Mouse (Mus musculus) thymus, postnatal 0 days (tissue): ENCODE results near the gene Gm4924. TPM values are rescaled to one million over a fixed set of nuclear protein-coding genes. Genes with fewer than 3 reads are reported as not detected.

Experiments used
- DNase-seq: peaks from one replicate; pipeline ENCODE4 v3.0.0-alpha.2; 2015; ENCODE audit warnings: low spot score
- polyA plus RNA-seq: library from polyadenylated mRNA; unstranded; fragments of >200 nt; fragmentation: Nextera tagmentation; extraction: Ambion mirVana; gene quantifications from 2 replicates; pipeline ENCODE4 v1.2.1, GENCODE M21; 2015

The Gm4924 gene
- polyA plus RNA-seq: 4.0 and 4.3 TPM in 2 replicates

DNA sequence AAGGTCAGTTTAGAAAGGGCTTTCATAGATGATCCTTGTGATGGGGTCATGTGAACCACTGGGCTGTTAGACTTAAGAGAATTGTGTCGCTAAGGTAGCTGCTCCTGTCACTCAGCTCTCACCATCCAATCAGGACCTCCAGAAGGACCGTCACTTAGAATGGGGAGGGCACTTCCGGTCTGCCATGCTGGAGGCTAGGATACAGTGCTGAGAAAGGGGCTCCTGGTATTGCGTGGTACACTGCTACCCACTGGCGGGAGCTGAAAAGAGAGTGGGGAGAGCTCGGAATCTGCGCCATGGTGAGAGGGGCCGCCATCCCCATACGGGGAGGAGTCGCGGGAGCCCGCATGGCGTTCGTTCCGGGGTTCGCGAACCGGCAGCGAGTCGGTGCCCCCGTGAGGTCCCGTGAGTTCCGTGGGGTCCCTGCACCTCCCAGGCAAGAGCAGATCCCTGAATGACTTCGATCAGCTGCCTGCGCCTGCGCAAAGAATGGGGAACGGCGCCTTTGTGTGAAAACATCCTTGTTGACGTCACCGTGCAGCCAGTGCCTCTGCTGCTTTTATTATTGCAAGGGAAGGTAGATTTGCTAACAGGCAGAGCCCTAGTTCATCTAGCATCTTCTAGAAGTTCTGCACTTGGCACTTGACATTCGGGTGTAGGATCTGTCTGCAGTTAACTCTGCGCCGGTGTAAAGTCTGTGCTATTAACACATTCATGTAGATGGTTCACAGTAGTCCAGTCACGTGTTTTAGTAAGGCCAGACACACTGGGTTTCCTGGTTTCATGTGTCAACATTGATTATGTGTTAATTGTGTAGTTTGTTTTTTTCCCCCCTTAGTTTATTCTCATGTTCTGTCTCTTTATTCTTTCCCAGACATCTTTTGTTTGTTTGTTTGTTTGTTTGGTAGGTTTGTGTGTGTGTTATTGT is at the start of gene Gm4924:
Gm4924 (plus strand) TSS at position 173 of the 928 bp plus-strand sequence.
- peak; percentile 90 for DNase-seq

GRCm38 (mm10) chr10:82316482-82316881 is 37.6 kb upstream of the Gm4924 start, which contains the start of gene 4932415D10Rik:
Gene 4932415D10Rik (minus strand): TSS chr10:82316582.
- no peak for DNase-seq

- no peak for DNase-seq
Measured at GRCm38 (mm10) chr10:82320134-82320533, 33.9 kb upstream of the Gm4924 start.

DNA sequence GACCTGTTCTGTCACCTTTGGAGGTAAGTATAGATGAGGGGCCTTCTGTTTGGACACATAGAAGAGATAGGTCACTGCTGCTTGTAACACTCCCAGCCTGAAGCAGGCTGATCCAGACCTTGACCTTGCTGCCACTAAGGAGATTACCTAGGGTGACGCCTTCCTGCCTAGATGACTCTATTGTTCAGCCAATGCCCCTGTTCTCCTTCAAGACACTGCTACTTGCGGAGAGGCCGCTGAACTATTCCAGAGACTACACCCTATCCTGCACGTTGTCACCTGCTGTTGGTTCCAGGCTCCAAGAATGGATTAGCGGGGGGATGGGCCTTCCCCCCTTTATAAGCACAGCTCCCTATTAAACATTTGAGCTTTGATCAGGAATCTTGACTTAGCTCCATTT is 24.2 kb upstream of the Gm4924 start:
- no peak for DNase-seq

- DNase-seq: no peak
Measured at GRCm38 (mm10) chr10:82355401-82355800, 1.3 kb downstream of the Gm4924 start.

- no peak for DNase-seq
Measured at GRCm38 (mm10) chr10:82361911-82362310, 7.9 kb downstream of the Gm4924 start.

DNA sequence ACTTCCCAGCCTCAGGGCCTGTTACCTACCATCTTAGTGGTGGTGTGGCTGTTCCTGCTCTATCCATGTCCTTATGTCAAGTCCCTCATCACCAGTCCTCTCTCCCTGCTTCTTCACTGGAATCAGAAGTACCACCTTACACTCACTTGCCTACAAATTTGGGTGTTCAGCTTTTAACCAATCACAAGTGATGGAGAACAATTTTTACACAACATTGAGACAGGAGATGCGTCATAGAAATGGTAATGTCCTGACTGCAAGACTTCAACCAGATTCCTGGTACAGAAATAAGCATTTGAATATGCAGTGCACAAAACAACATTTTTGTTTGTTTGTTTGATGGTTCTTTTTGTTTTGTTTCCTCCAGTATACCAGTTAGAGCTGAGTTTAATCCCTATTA is 28.9 kb downstream of the Gm4924 start:
- no peak for DNase-seq

DNA sequence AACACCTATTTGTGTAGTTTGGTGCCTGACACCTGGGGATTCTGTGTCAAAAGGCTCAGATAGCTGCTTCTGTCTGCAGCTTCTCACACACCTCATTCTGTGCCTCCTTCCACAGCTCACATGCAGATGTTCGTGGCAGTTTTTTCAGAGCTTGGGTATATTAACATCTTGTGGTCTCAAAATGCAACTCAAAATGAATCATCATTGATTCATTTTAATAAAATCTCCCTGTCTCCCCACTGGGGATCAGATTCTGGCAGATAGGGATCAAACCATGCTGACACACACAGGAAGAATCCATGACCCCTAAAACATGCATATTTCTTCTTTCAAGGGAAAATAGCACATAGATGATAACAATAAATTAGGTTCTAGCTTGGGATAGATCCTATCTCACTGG is 55.5 kb downstream of the Gm4924 start:
- no peak for DNase-seq

DNA sequence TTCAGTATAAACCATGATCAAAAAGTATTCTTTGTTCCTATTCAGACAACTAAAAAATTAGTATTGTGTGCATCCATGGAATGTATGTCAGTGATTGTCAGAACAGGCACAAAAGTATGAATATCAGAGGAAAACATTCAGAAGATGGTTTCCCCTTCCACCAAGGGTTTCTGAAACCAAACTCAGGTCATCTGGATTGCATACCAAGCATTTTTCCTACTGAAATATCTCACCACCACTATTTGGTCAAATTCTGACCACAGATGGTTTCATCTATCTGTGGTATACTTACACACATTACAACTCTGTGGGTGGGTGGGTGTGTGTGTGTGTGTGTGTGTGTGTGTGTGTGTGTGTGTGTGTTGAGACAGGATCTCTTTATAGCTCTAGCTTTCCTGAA is 69.6 kb downstream of the Gm4924 start:
- DNase-seq: no peak

Other genes with a start within 250 kb of the Gm4924 start
- gene AU041133, start 226.2 kb upstream of the Gm4924 start, polyA plus RNA-seq: 7.9 and 8.6 TPM in 2 replicates
- 10.7 and 10.9 TPM in 2 replicates for gene Zfp938, start 113.0 kb upstream of the Gm4924 start, polyA plus RNA-seq
- gene 4932415D10Rik, start 37.7 kb upstream of the Gm4924 start, polyA plus RNA-seq: not detected in 2 replicates
- gene Gm1553, start 138.4 kb downstream of the Gm4924 start, polyA plus RNA-seq: 0.22 and 0.33 TPM in 2 replicates